Mouse (Mus musculus) kidney, postnatal 25 days (tissue): ENCODE measurements around the gene Pi4kb.
"Not testable (repeated sequence)": the region's sequence is repeated elsewhere in the genome, so short reads cannot be mapped to it uniquely, and the experiment has no call there.

Experiments used
- DNase-seq, 2 experiments: peaks; one replicate each; pipeline ENCODE4 v3.0.0; 2021; ENCODE audit warnings: mixed read lengths in 2 of 2

Gene Pi4kb

DNA sequence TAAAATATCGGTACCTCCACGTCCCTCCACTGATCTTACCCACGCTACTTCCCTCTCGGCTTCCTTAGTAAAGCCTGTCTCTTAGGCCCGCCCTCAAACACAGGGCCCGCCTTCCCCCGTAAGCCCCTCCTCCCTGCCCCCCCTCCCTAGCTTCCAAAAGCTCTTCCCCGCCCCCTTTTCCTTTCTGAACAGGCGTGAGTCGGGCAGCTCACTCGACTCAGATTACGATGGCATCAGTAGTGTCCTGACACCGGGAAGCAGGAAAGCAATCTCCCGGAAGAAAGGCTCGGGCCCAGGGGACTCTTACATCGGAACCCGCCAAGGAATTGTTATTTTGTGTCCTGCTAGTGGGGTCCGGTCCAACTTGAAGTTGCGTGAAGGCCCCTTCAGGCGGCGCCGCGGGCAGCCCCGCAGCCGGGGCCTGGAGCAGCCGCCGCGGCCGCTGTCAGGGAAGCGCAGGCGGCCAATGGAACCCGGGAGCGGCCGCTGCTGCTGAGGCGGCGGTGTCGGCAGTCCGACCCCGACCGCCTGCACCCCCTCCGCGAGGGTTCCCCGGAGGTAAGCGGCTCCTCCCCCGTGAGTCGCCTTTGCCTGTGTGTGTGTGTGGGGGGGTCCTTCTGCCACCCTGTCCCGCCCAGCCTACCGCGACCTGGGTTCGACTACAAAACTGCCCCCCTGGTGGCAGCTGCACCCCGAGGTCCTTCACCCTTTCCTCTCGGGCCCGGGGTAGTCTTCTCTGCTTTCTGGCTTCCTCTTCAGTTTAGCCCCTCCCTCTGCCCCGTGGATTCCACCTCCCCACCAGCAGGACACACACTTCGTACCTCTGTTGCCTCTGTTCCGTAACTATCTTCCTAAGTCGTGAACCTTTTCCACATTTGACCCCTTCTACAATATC, at the start of gene Pi4kb:
TSS of gene Pi4kb (plus strand) at position 204 of the 895 bp plus-strand sequence.
- DNase-seq: peak; percentile 89 to 92

DNA sequence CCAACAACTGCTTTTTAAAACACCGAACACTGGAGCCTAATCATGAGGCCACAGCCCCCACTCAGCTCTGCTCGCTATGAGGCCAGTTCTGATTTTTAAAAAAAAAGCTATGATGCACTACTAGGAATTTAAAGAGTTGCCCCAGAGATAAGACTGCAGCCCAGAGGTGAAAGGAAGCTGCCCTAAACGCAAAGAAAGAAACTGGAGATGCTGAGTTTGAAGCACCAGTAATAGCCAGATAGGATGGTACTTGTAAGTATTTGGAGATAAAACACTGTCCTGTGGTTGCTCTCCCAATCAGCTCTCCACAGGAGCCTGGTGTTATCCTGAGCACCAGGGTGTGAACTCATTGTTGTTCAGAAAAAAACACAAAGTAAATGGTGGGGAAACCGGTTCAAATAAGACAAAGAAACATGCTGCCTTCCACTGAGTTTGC, 48.2 kb upstream of the Pi4kb start:
- not testable (repeated sequence) for DNase-seq

DNA sequence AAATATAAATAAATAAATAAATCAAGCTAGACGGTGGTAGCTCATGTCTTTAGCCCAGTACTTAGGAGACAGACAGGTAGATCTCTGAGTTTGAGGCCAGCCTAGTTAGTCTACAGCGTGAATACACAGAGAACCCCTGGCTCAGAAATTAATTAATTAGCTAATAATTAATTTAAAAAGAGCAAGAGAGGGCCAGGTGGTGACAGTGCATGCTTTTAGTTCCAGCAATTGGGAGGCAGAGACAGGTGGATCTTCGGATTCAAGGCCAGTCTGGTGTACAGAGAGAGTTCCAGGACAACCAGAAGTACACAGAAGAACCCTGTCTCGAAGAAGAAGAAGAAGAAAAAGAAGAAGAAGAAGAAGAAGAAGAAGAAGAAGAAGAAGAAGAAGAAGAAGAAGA, 45.6 kb upstream of the Pi4kb start:
- not testable (repeated sequence) for DNase-seq

DNA sequence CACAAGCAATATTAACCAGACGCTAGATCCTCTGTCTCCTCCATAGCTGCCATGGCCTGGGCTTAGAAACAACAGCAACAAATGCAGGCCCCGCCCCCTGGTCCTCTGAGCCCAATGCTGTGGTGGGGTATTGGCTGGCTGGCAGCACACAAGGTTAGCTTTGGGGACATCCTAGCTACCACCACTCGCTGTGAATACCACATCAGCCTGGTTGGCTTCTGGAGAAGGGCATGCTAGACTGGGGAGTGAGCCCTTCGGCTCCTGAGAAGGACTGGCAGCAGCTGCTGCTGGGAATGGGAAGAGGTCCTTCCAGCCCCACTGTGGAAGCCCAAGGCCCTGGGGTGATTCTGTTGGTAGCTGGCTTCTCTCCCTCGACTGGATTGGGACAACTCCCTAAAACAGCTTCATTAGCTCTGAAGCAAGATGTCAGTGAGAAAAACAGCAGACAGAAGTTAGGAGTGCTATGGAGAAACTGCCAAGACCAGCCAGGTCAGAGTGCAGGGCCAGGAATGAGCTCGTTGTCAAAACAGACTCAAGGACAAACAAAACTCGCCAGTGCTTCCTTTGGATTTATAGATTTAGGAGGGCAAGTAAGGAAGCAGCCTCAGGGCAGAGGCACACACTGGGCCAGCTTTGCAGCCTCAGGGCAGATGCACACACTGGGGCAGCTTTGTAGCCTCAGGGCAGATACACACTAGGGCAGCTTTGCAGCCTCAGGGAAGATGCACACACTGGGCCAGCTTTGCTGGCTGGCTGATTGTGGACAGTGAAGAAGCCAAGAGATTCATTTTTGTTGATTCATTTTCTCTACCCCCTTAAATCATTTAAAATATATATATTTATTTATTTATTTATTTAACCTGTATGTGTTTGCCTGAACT, 43.9 kb upstream of the Pi4kb start:
- peak; percentile 69 to 83 for DNase-seq

DNA sequence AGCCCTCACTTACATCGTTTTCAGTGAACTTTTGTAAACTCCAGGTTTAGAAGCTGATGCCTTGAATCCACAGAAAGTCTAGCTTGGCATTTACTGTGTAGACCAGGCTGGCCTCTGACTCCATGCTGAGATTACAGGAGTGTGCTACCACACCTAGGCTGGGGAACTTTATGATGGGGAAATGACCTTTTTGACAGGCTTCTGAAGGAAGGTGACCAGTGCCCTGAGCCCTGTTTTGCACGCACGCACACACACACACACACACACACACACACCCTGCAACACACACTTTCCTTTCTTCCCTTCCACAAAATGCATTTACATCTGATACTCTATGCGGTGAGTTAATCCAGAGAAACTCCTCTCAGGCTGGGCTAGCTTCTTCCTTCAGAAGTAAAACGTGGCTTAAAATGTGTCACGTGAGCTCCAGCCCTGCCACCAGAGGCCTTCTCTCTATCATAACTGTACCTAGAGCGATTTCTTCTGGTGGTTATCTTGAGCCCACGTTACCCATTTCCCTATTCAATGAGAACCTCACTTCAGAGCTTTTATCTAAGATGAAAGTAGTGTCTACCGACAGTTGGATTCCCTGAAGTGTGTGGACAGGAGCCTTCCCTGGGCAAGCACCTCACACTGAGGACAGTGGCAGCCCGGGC, 43.0 kb upstream of the Pi4kb start:
- not testable (repeated sequence) for DNase-seq

DNA sequence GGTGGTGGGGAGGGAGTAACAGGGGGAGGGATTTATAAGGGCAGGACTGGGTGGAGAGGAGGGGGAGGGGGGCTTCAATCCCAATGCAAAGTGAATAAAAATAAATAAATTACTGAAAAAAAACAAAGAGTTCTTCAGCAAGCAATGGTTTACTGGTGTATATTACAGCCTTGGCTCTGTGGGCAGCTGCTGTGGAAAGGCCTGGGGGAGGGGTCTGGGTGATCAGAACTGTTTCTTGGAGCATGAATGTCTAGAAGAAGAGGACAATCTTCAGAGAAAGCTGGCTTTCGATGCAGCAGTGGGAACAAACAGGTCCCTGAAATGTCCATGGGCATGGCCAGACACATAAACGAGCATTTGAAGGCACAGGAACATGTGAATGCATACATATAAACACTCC, 42.3 kb upstream of the Pi4kb start:
- peak in 1 of 2 experiments; percentile 44 for DNase-seq

DNA sequence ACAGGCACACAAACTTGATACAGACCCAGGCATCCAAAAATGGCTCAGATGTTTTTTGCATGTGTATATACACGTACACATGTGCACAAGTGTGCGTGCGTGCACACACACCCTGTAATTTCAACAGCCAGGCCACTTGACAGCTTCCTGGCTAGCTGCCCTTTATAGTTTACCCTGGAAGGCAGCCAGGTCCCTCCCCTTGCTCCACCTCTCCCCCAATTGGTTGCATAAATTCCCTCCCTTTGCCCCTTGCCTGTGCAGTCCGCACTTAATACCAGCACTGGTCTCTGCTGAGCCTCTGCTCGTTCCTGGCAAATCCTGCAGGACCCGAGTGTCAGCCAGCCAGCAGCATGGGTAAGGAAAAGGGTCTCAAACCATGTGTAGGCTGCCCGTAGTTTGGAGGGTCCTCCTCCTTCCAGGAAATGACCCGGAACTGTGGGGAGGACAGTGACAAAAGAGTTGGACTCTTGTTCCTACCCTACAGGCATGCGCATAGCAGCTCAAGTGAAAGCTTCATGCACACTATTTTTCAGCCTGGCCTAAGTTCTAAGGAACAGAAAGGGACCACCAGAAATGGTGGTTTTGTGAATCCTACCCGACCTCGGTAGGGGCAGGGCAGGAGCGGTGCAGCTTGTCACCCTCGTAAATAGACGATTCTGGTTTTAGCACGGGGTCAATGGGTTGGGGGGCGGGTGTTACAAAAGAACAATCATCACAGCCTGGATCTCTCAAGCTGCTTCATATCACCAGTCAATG, 41.5 kb upstream of the Pi4kb start, which contains the start of gene Selenbp1:
TSS of gene Selenbp1 (plus strand) at position 248 of the 756 bp plus-strand sequence.
- DNase-seq: peak; percentile 95

DNA sequence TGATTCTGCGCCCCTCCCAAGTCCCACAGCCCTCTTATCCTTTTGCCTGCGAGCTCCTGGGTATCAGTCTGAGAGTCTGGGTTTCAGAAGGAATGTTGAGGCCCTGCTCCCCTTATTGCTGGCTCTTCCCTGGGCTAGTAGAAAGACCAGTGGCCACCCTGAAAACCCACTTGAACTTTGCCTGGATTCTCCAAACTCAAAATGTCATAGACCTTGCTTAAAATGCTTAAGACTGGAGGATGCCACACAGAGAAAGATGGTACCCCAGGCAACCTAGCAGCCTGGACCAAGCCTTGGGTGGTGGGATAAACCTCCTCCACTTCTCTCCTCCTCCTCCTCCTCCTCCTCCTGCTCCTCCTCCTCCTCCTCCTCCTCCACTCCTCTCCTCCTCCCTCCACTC, 40.9 kb upstream of the Pi4kb start:
- DNase-seq: not testable (repeated sequence)

DNA sequence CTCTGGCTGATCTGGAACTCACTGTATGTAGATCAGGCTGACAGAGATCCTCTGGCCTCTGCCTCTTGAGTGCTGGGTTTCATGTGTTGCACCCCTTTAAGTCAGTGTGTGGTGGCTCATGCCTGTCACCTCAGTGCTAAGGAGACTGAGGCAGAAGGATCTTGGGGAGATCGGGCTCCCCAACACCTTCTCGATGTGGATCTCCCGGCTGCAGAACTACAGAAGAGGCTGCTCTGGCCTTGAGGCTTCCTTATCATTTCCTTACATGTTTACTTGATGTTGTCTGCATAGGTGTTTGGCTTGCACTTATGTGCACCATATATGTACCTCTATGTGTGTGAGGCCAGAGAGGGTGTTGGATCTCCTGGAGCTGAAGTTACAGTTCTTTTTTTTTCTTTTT, 40.0 kb upstream of the Pi4kb start:
- DNase-seq: not testable (repeated sequence)

DNA sequence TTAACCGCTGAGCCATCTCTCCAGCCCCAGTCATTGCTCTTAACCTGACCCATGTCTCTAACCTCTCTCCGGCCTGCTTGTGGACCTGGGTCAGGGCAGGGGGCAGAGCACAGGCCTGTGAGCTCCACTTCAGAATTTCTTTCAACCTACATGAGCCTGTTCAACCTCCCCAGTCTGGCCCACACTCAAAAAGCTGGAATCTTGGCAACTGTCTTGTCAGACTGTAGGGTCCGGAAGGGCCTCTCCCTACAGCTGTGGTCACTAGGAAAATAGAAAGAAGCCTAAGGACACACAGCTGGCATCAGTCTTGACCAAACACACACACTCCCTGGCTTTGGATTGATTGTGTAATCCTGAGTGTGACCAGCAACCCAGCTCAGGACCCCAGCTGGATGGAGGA, 39.2 kb upstream of the Pi4kb start:
- peak; percentile 73 to 83 for DNase-seq

DNA sequence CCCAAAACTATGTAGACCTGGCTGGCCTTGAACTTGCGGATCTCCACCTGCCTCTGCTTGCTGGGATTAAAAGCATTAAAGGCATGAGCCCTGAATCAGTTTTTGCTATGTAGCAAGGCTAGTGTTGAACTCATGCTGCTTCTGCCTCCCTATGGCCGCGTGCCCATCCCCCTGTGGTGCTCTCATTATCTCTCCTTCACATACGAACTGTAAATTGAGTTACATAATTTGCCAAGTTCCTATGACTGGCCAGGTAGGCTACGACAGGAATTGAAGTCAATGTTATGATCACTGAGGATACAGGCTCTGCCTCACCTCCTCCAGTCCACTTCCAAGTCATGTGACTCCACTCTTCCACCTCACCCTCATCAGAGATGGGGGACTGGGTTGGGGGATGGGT, 38.4 kb upstream of the Pi4kb start:
- not testable (repeated sequence) for DNase-seq

DNA sequence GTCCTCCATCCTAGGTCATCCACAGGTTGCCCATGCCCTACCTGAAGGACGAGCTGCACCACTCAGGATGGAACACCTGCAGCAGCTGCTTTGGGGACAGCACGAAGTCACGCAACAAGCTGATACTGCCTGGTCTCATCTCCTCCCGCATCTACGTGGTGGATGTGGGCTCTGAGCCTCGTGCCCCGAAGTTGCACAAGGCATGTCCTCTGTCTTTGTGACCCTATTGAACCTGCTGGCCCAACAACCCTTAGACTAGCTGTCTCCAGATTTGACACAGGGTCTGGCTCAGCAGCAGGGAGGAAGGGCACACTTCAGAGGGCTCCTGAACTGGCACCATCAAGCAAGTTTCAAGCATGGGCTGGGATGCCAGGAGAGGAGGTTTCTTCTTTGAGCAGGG, 37.3 kb upstream of the Pi4kb start:
- DNase-seq: peak in 1 of 2 experiments; percentile 27

DNA sequence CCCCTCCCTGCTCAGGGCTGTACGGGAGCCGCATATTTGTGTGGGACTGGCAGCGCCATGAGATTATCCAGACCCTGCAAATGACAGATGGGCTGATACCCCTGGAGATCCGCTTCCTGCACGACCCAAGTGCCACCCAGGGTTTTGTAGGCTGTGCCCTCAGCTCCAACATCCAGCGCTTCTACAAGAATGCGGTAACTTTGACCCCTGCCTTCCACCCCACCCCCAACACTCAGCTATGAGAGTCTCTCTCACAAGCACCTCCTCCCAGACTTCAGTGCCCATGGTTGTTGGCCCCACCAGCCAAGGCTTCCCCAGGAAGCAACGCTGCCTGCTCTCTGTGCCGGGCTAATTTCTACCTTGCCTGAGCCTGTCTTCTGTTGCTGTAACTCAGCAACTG, 34.5 kb upstream of the Pi4kb start:
- peak; percentile 61 to 76 for DNase-seq

DNA sequence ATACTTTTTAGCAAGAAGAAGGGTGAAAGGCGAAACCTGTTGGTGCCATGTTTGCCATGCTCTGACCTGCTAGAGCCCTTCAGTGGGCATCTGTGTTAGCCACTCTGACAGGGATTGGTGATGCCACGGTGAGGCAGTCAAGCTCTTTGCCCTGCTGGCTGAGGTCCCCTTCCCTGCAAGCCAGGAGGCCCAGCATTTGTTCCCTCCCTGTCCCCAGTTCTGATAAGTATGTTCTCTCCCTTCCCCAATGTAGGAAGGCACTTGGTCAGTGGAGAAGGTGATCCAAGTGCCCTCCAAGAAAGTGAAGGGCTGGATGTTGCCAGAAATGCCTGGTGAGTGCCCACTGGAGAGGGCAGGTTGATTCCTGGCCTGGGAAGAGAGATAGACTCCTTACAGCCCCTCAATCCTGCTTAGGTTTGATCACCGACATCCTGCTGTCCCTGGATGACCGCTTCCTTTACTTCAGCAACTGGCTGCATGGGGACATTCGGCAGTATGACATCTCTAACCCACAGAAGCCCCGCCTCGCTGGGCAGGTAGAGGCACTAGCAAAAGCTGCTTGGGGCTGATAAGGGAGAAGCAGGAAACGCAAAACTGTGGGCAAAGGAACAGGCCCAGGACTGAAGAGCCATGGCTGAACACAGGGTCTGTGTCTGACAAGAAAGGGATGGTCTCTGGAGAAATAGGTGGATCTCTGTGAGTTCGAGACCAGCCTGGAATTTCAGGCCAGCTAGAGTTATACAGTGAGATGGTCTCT, 32.1 kb upstream of the Pi4kb start:
- not testable (repeated sequence) for DNase-seq

DNA sequence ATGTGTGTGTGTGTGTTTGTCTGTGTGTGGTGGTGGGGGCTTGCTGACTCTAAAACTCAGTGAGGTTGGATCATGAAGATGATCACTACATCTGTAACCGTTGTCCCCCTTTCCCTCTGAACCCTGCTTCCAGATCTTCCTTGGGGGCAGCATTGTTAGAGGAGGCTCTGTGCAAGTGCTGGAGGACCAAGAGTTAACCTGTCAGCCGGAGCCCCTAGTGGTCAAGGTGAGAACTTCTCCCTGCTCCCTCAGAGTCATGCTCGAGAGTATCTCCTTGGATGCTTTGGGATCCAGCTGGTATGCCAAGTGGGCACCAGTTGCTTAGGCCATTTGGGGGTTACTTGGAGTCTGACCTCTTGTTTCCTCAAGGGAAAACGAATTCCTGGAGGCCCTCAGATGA, 30.8 kb upstream of the Pi4kb start:
- peak; percentile 35 to 41 for DNase-seq

DNA sequence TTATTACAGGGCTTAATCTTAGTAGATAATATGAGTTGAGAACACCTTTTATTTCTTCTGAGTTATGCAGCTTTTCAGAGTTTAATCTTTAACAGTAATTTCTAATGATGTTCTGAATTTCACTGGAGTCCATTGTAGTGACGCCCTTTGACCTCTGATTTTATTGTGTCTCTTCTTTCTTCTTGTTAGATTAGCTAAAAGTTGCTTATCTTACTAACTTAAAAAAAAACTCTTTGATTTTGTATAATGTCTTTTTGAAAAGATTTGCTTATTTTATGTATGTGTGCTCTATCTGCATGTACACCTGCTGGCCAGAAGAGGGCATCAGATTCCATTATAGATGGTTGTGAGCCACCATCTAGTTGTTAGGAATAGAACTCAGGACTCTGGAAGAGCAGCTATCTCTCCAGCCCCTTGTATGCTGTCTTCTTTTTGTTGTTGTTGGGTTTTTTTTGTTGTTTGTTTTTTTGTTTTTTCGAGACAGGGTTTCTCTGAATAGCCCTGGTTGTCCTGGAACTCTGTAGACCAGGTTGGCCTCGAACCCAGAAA, 26.4 kb upstream of the Pi4kb start:
- DNase-seq: no peak

DNA sequence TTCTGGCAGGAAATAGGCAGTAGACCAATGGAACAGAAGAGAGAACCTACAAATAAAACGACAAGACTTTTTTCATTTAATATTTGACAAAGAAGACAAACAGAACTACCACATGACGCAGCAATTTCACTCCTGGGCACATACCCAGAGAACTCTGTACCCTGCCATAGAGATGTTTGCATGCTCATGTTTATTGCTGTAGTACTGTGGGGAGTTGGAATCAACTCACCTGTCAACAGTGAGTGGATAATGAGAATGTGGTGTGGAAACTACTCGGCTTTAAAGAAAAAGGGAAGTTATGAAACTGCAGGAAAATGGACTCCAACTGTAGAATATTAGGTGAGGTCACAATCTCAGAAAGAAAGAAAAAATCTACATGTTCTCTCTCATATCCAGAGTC, 24.9 kb upstream of the Pi4kb start:
- DNase-seq: peak; percentile 64 to 72

DNA sequence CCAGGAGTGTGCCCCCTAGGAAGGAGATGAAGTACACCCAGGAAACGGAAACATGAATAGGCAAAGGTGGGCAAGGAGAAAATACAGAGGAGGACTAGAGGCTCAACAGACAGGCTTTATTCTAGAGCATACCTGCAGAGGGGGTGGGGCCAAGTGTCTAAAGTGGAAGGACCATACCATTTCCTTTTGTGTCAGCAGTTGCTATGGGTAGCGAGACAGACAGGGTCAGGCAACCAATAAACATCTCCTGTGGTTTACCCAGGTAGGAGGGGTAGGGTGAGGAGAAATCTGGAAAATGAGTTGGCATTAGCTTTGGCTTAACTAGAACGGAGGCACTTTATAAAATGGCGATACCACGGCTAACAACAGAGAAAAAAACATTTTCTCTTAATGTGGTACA, 21.7 kb upstream of the Pi4kb start:
- peak; percentile 66 to 81 for DNase-seq

DNA sequence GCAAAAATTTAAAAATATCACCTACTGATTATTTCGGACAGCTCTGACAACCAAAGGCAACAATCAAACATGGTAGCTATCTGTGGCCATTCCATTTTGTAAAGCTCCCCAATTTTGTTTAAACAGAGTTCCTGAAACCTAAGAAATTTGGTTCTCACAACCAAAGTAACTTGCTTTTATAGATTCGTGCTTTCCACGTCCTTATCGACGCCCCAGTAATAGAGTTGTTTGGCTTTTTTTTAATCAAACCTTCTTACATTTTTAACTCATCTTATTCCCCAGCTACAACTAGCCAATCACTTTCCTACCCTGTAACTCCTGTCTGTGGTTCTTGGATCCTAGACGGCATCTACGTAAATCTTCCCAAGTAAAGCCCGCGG, 21.2 kb upstream of the Pi4kb start:
- no peak for DNase-seq

DNA sequence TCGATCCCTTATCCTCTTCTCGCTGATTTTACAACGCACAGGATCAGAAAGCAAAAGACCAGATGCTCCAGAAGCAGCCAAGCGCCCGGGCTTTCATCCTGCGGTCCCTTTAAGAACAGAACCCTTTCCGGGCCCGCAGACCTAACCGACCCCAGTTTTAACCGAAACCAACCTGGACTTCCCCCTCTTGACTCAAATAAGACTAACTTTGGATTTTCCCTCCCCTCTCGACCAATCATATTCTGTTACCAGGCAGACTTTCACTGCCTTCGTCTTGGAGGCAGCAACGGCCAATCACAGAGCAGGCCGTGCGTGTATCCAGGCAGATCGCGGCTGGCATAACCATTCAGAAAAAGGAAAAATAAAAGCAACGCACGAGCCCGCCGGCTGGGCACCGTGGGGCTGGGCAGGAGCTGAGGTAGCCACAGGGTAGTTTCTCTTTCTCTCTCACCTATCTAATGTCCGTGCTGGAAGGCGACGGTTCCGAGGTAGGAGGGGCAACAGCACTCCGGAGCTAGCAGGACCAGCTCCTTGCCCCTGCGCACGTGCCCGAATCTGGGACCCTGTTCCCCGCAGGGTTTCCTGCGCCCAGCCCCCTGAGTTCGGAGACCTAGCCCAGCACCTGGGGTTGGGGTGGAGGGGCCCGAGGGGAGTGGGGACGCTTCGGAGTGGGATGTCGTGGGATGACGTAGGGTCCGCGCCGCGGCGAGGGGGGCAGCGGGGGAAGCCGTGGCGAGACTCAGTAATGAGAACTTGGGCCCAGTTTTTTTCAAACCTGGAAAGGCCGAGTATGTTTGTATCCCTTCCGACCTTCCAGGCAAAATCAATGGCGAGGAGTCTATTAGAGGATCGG, 20.5 kb upstream of the Pi4kb start, which contains the start of gene Rfx5:
TSS of gene Rfx5 (plus strand) at position 312 of the 853 bp plus-strand sequence.
- peak; percentile 94 to 97 for DNase-seq
